Mouse (Mus musculus) ES-Bruce4 (cell line): ENCODE measurements at regions not wholly inside any gene's neighbourhood (a gene's known extent, or its start where the extent isn't known, plus 50 kb on each side); places are given as distances from the start of the nearest gene placed in this dataset.
A peak's percentile ranks its signal among the peaks of the same experiment; 100 is the strongest.
"Not testable (repeated sequence)": the region's sequence is repeated elsewhere in the genome, so short reads cannot be mapped to it uniquely, and the experiment has no call there.

Experiments used
- H3K27ac ChIP-seq: 2 replicates; pipeline ENCODE4 v1.5.1; 2012; ENCODE audit warnings: low read length, inconsistent platforms; ENCODE audit not compliant: insufficient read depth
- H3K27me3 ChIP-seq: 2 replicates; pipeline ENCODE4 v1.6.1; 2012; ENCODE audit warnings: mild to moderate bottlenecking, low read length, inconsistent platforms; ENCODE audit not compliant: control insufficient read depth, poor library complexity, insufficient read depth, severe bottlenecking
- H3K36me3 ChIP-seq: 2 replicates; pipeline ENCODE4 v1.6.1; 2012; ENCODE audit warnings: inconsistent platforms, mild to moderate bottlenecking, low read length, moderate library complexity; ENCODE audit not compliant: control insufficient read depth, poor library complexity, insufficient read depth, severe bottlenecking
- H3K4me1 ChIP-seq: one replicate; pipeline ENCODE4 v1.8.1; 2011; ENCODE audit warnings: low read length; ENCODE audit not compliant: control insufficient read depth, insufficient read depth
- H3K4me3 ChIP-seq: 2 replicates; pipeline ENCODE4 v1.5.1; 2011; ENCODE audit warnings: low read depth, mild to moderate bottlenecking, low read length
- H3K9ac ChIP-seq: 2 replicates; pipeline ENCODE4 v1.6.1; 2012; ENCODE audit warnings: low read depth, mild to moderate bottlenecking, inconsistent platforms; ENCODE audit not compliant: poor library complexity, severe bottlenecking
- H3K9me3 ChIP-seq: replicated peaks from 2 replicates; pipeline ENCODE4 v1.6.1; 2012; ENCODE audit warnings: mild to moderate bottlenecking, low read length, inconsistent platforms; ENCODE audit not compliant: control insufficient read depth, poor library complexity, insufficient read depth, severe bottlenecking
- CTCF ChIP-seq: IDR thresholded peaks from one replicate; pipeline ENCODE4 v1.8.1; 2011; ENCODE audit warnings: low read depth, low read length
- EP300 ChIP-seq: IDR thresholded peaks from 2 replicates; pipeline ENCODE4 v1.6.1; 2011; ENCODE audit warnings: low read depth, low read length; ENCODE audit not compliant: insufficient read depth
- POLR2A ChIP-seq: IDR thresholded peaks from one replicate; pipeline ENCODE4 v1.8.1; 2011; ENCODE audit warnings: low read length; ENCODE audit not compliant: insufficient read depth

DNA sequence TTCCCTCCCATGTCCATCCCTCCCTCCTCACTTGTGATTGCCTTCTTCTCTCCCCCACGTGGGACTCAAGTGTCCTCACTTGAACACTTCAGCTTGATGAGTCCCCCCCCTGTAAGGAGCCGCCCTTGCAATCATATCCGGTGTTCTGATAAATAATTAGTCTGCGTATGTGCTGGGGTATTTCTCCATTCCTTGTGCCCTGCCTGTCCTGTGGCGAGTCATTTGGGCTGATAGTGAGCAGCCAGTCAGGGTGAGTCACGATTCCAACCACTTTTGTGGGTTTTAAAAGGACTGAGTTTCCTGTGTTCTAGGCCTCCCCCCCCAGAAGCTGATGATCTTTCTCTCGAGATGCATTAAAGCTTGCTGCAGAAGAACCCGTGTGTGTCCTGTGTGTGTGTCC, 820.9 kb downstream of the Kcnt2 start:
- not testable (repeated sequence) for H3K27ac ChIP-seq, H3K27me3 ChIP-seq, H3K36me3 ChIP-seq, H3K9ac ChIP-seq, H3K4me3 ChIP-seq, H3K9me3 ChIP-seq, H3K4me1 ChIP-seq

DNA sequence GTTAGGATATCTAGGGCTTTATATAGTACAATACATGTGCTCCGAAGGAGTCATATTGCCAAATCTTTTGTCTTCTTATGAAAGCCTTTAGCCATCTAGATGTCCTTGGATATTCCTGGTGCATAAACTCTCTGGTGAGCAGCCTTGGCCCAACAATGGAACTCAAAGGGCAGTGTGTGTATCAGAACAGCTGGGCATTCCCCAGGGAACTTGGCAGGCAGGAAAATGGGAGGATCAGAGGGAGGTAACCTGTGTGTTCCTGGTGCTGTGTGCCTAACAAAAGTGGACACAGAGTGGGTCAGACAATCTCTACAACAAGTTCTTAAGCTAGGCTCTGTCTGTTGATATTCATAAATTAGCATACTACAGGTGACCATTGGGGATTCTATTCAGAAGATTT, 851.6 kb downstream of the Kcnt2 start:
- H3K27ac ChIP-seq: no peak overlapping the region
- H3K4me3 ChIP-seq: no peak overlapping the region
- H3K9me3 ChIP-seq: no peaks in the 10 kb centered on the region
- H3K36me3 ChIP-seq: no peaks in the 10 kb centered on the region
- no peak overlapping the region for H3K9ac ChIP-seq
- H3K4me1 ChIP-seq: no peaks in the 10 kb centered on the region
- H3K27me3 ChIP-seq: no peaks in the 10 kb centered on the region
- TF ChIP-seq CTCF (no peak), POLR2A (no peak), EP300 (no peak)

GRCm38 (mm10) chr1:141102546-141102945, 856.6 kb downstream of the Kcnt2 start:
- Histone ChIP-seq H3K4me1 (no peaks in the 10 kb centered on the region), H3K9me3 (no peaks in the 10 kb centered on the region), H3K27ac (no peak overlapping the region), H3K36me3 (no peaks in the 10 kb centered on the region), H3K9ac (no peak overlapping the region), H3K4me3 (no peak overlapping the region), H3K27me3 (no peaks in the 10 kb centered on the region)
- no peak for TF ChIP-seq CTCF
- no peak for TF ChIP-seq EP300
- TF ChIP-seq POLR2A: no peak

DNA sequence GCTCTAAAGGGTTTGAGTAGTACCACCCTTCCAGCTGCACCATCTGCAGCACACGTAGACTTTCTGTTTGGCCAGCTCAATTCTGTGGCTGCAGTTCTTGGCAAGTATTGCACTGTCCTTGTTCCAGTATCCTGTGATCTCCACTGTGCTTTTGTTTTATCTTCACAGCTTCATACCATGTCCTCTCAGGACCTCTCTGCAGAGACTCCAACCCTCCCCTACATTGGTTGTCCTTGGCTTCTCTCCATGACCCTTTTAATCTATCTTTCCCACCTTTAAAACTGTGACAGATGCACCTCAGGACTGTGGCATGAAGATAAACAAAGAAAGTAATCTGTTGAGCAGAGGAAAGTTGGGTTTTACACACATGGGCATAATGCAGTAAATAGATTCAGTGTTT, 858.1 kb downstream of the Kcnt2 start:
- Histone ChIP-seq H3K4me3 (no peak overlapping the region), H3K4me1 (no peaks in the 10 kb centered on the region)
- TF ChIP-seq EP300 (no peak), CTCF (no peak), POLR2A (no peak)

GRCm38 (mm10) chr1:141104633-141105032, 858.7 kb downstream of the Kcnt2 start:
- H3K36me3 ChIP-seq: no peaks in the 10 kb centered on the region
- no peak overlapping the region for H3K4me3 ChIP-seq
- no peak for TF ChIP-seq EP300
- no peak for TF ChIP-seq POLR2A
- TF ChIP-seq CTCF: no peak
- no peaks in the 10 kb centered on the region for H3K27me3 ChIP-seq
- no peak overlapping the region for H3K9ac ChIP-seq
- H3K9me3 ChIP-seq: no peaks in the 10 kb centered on the region
- H3K27ac ChIP-seq: no peak overlapping the region
- H3K4me1 ChIP-seq: no peaks in the 10 kb centered on the region

More for the DNA sequence above, 858.1 kb downstream of the Kcnt2 start:
- no peaks in the 10 kb centered on the region for H3K27me3 ChIP-seq
- H3K9ac ChIP-seq: no peak overlapping the region
- H3K36me3 ChIP-seq: no peaks in the 10 kb centered on the region
- no peaks in the 10 kb centered on the region for H3K9me3 ChIP-seq
- no peak overlapping the region for H3K27ac ChIP-seq

DNA sequence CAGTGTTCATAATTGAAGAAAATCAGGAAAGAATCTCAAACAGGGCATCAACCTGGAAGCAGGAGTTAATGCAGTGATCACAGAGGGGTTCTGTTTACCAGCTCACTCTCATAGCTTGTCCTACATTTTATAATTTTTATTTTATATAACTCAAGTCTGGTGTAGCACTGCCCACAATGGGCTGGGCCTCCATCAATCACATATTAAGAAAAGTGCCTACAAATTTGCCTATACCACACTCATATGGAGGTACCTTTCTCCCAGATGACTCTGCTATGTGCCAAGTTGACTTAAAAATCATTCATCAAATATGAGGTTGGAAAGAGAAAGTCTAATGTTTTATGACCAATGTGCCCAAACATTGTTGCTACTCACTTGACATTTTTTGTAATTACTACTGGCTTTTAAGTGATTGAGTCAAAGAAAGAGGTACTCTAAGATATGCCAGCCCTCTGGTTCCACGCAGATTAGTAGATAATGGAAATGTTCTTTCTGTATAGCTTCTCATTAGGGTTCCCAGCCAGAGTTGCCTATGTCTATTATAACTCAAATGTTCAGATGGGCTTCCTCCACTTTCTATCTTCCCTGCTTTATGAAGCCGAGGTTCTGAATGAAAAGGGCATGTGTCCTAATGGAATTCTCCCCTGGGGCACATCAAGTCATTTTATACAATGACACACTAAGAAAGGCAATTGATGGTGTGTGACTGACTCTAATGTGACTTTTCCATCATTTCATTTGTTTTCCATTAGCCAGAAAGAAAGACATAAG, 891.0 kb downstream of the Kcnt2 start:
- Histone ChIP-seq H3K9me3 (no peaks in the 10 kb centered on the region), H3K4me1 (no peaks in the 10 kb centered on the region), H3K27me3 (no peaks in the 10 kb centered on the region), H3K36me3 (no peaks in the 10 kb centered on the region), H3K4me3 (no peak overlapping the region), H3K9ac (no peak overlapping the region), H3K27ac (no peak overlapping the region)
- TF ChIP-seq EP300 (no peak), CTCF (no peak), POLR2A (no peak)

- not testable (repeated sequence) for H3K4me1 ChIP-seq, H3K9me3 ChIP-seq, H3K27ac ChIP-seq, H3K36me3 ChIP-seq, H3K27me3 ChIP-seq, H3K9ac ChIP-seq
- H3K4me3 ChIP-seq: peak overlapping the region; percentile 37; the same call in 1 of the 2 replicates
These were observed 894.2 kb downstream of the Kcnt2 start for GRCm38 (mm10) chr1:141140157-141140556.
